Mouse (Mus musculus) hindbrain, embryonic 12.5 days (tissue): ENCODE results near the gene Crisp3. TPM values are rescaled to one million over a fixed set of nuclear protein-coding genes. Genes with fewer than 3 reads are reported as not detected.
"Not testable (repeated sequence)": the region's sequence is repeated elsewhere in the genome, so short reads cannot be mapped to it uniquely, and the experiment has no call there.

Experiments used
- ATAC-seq: fragments of 200-750 bp; cut with Nextera tagmentation; 2 replicates; pipeline ENCODE4 v1.8.0; 2017; ENCODE audit warnings: moderate TSS enrichment; ENCODE audit not compliant: low FRiP score
- H3K27ac ChIP-seq: fragments of 300-500 bp; sonication (generic); 2 replicates; pipeline ENCODE4 v1.5.1; 2016; ENCODE audit warnings: mild to moderate bottlenecking
- H3K27me3 ChIP-seq: fragments of 300-500 bp; sonication (generic); 2 replicates; pipeline ENCODE4 v1.6.1; 2016; ENCODE audit warnings: mild to moderate bottlenecking
- H3K36me3 ChIP-seq: fragments of 300-500 bp; sonication (generic); 2 replicates; pipeline ENCODE4 v1.6.1; 2016; ENCODE audit warnings: mild to moderate bottlenecking
- H3K4me1 ChIP-seq: fragments of 300-500 bp; sonication (generic); 2 replicates; pipeline ENCODE4 v1.6.1; 2016
- H3K4me2 ChIP-seq: fragments of 300-500 bp; sonication (generic); replicated peaks from 2 replicates; pipeline ENCODE4 v1.6.1; 2016; ENCODE audit warnings: mild to moderate bottlenecking
- H3K4me3 ChIP-seq: fragments of 300-500 bp; sonication (generic); 2 replicates; pipeline ENCODE4 v1.5.1; 2016; ENCODE audit warnings: mild to moderate bottlenecking
- H3K9ac ChIP-seq: fragments of 300-500 bp; sonication (generic); 2 replicates; pipeline ENCODE4 v1.6.1; 2016; ENCODE audit warnings: mild to moderate bottlenecking, moderate library complexity
- H3K9me3 ChIP-seq: fragments of 300-500 bp; sonication (generic); replicated peaks from 2 replicates; pipeline ENCODE4 v1.6.1; 2016; ENCODE audit warnings: mild to moderate bottlenecking
- WGBS: fragments of 180-500 bp; shearing (Covaris S2); methylation state at CpG from one replicate; pipeline ENCODE4 v1.1.7; 2016; 5-methylcytosine and 5-hydroxymethylcytosine counted together
- polyA plus RNA-seq: library from polyadenylated mRNA; unstranded; fragments of >200 nt; fragmentation: Nextera tagmentation; extraction: Ambion mirVana; gene quantifications from 2 replicates; pipeline ENCODE4 v1.2.1, GENCODE M21; 2016

The Crisp3 gene
- polyA plus RNA-seq, result not detected in 2 replicates

- Histone ChIP-seq H3K4me2 (no peak within 1 kb of the TSS), H3K27ac (no peak within 1 kb of the TSS), H3K9me3 (no peaks in the 10 kb centered on the region), H3K4me3 (no peak within 1 kb of the TSS), H3K9ac (no peak within 1 kb of the TSS), H3K4me1 (no peaks in the 10 kb centered on the region), H3K36me3 (no peaks in the 10 kb centered on the region), H3K27me3 (no peaks in the 10 kb centered on the region)
- no peak for ATAC-seq
Observed at GRCm38 (mm10) chr17:40242135-40242534, at the start of gene Crisp3. Crisp3 (minus strand) TSS chr17:40242288.

GRCm38 (mm10) chr17:40285435-40285834, 43.3 kb upstream of the Crisp3 start:
- Histone ChIP-seq H3K4me2 (no peak overlapping the region), H3K36me3 (no peaks in the 10 kb centered on the region)

GRCm38 (mm10) chr17:40275519-40275918, 33.4 kb upstream of the Crisp3 start:
- Histone ChIP-seq H3K4me3 (no peak overlapping the region), H3K36me3 (no peaks in the 10 kb centered on the region), H3K27ac (no peak overlapping the region), H3K9ac (no peak overlapping the region), H3K4me1 (no peaks in the 10 kb centered on the region), H3K4me2 (no peak overlapping the region), H3K9me3 (no peaks in the 10 kb centered on the region), H3K27me3 (no peaks in the 10 kb centered on the region)
- 81% methylated on average over 1 of the region's 1 CpGs for WGBS
- ATAC-seq, result no peak

More at GRCm38 (mm10) chr17:40285435-40285834, 43.3 kb upstream of the Crisp3 start:
- no peak for ATAC-seq
- no peaks in the 10 kb centered on the region for H3K4me1 ChIP-seq
- WGBS, result 85% methylated on average over 2 of the region's 2 CpGs
- no peak overlapping the region for H3K4me3 ChIP-seq
- no peak overlapping the region for H3K9ac ChIP-seq
- H3K27ac ChIP-seq, result no peak overlapping the region
- no peaks in the 10 kb centered on the region for H3K27me3 ChIP-seq
- no peaks in the 10 kb centered on the region for H3K9me3 ChIP-seq

DNA sequence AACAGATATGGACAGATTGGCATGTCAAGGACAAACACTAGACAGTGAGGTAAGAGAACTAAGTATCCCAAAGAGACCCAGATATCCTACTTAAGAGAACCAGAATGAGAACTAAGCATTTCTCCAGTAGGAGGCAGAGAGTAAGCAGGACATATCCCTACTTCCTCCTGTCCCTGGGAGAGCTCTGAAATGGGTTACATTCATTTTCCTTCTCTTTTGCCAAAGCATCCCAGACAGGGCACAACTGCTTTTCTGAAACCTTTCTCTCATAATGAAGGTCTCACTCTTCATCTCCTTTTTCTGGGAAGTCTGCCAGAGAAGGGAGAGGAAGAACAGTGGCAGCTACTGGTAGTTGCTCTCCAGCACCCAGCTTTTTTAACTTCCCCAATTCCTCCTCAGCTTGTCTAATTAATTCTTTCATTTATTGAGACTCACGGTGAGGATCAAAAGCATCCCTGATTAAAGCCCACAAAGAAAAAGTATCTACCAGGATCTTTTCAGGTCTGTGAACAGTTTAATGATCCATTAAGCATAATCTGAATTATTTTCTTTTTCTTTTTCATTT, 32.9 kb upstream of the Crisp3 start:
- no peak overlapping the region for H3K9ac ChIP-seq
- no peak overlapping the region for H3K4me3 ChIP-seq
- no peak overlapping the region for H3K4me2 ChIP-seq
- no peaks in the 10 kb centered on the region for H3K9me3 ChIP-seq
- WGBS, result 55% methylated on average over 1 of the region's 1 CpGs
- H3K27ac ChIP-seq, result no peak overlapping the region
- H3K27me3 ChIP-seq, result no peaks in the 10 kb centered on the region
- no peak for ATAC-seq
- H3K36me3 ChIP-seq, result no peaks in the 10 kb centered on the region
- no peaks in the 10 kb centered on the region for H3K4me1 ChIP-seq

DNA sequence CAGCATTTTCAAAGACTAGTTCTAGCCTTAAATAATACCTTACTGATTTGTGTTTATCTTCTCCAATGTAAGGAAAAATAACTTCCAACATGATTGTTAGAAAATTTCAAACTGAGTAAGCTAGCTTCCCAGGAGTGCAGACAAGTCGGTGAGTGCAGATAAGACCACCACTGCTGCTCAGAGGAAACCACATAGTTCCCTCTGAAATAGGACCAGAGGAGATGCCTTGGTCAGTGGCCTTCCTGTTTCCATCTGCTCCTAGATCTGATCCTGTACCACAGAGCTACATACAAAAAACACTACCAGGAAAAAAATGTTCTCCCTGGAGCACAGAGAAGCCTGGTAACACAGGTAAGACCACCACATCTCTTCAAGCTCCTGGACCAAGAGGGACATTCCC, 10.4 kb upstream of the Crisp3 start:
- 82% methylated on average over 1 of the region's 1 CpGs for WGBS
- Histone ChIP-seq H3K4me2 (no peak overlapping the region), H3K27me3 (no peaks in the 10 kb centered on the region), H3K4me1 (no peaks in the 10 kb centered on the region), H3K36me3 (no peaks in the 10 kb centered on the region), H3K27ac (no peak overlapping the region), H3K9ac (no peak overlapping the region), H3K4me3 (no peak overlapping the region), H3K9me3 (no peaks in the 10 kb centered on the region)
- ATAC-seq, result no peak

DNA sequence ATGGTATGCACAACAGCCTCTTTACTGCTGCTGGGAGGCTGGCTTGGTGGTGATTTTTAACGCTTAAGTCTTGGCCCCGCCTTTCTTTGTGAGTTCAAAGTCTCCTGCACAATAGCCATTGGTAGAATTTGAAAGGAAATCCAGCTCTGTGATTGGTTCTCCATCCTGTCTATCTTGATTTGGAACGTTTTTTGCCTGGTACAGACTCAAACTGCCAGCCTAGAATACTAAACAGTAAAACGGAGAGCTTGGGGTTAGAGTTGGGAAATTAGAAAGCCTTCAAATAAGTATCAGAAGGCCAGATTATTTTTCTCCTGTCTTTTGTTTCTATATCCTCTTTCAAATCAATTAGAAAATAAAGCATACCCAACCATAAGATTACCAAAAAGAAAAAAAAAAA, 33.5 kb downstream of the Crisp3 start, which contains the start of gene Pgk2:
Pgk2 (minus strand) TSS at position 101 of the 400 bp plus-strand sequence.
- no peak within 1 kb of the TSS for H3K27ac ChIP-seq
- 72% methylated on average over 4 of the region's 4 CpGs for WGBS
- no peak within 1 kb of the TSS for H3K4me3 ChIP-seq
- H3K36me3 ChIP-seq, result no peaks in the 10 kb centered on the region
- H3K9ac ChIP-seq, result no peak within 1 kb of the TSS
- no peaks in the 10 kb centered on the region for H3K4me1 ChIP-seq
- no peaks in the 10 kb centered on the region for H3K27me3 ChIP-seq
- no peak for ATAC-seq
- H3K4me2 ChIP-seq, result no peak within 1 kb of the TSS
- H3K9me3 ChIP-seq, result no peaks in the 10 kb centered on the region

DNA sequence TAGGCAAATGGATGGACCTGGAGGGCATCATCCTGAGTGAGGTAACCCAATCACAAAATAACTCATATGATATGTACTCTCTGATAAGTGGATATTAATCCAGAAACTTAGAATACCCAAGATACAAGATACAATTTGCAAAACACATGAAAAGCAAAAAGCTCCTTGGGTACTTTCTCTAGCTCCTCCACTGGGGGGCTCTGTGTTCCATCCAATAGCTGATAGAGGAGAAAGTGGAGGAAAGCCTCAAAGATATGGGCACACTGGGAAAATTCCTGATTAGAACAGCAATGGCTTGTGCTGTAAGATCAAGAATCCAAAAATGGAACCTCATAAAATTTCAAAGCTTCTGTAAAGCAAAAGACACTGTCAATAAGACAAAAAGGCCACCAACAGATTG, 40.3 kb downstream of the Crisp3 start:
- ATAC-seq, H3K36me3 ChIP-seq, H3K4me2 ChIP-seq, H3K27me3 ChIP-seq, H3K4me3 ChIP-seq, H3K4me1 ChIP-seq, H3K9me3 ChIP-seq, H3K9ac ChIP-seq, H3K27ac ChIP-seq: not testable (repeated sequence)

GRCm38 (mm10) chr17:40190192-40190591, 51.9 kb downstream of the Crisp3 start:
- H3K4me1 ChIP-seq, H3K27ac ChIP-seq, H3K9me3 ChIP-seq, H3K4me2 ChIP-seq, H3K27me3 ChIP-seq, ATAC-seq, H3K4me3 ChIP-seq, H3K36me3 ChIP-seq, H3K9ac ChIP-seq: not testable (repeated sequence)
- WGBS, result 90% methylated on average over 4 of the region's 4 CpGs

Other genes starting within 250 kb of the Crisp3 start
- gene AC192777.2, start 146.8 kb downstream of the Crisp3 start, polyA plus RNA-seq, result not detected in 2 replicates
- not detected in 2 replicates for gene Pgk2, start 33.6 kb downstream of the Crisp3 start, polyA plus RNA-seq
- not detected in 2 replicates for gene Crisp1, start 76.9 kb upstream of the Crisp3 start, polyA plus RNA-seq